Mouse (Mus musculus): Measurements from ENCODE around the gene Hist1h4k. TPM values are rescaled to one million over a fixed set of nuclear protein-coding genes. Genes with fewer than 3 reads are reported as not detected.
"Not testable (repeated sequence)": the region's sequence is repeated elsewhere in the genome, so short reads cannot be mapped to it uniquely, and the experiment has no call there.

Hist1h4k gene
- total RNA-seq, 2 experiments from 2014 or later = 15.2 to 22.0 TPM

- no peak for DNase-seq (ENCODE audit: low spot score)
Measured at GRCm38 (mm10) chr13:21755707-21756106, 5.4 kb upstream of the Hist1h4k start.

- DNase-seq (ENCODE audit: low spot score) = not testable (repeated sequence)
Measured at GRCm38 (mm10) chr13:21754294-21755001, 4.1 kb upstream of the Hist1h4k start.

GRCm38 (mm10) chr13:21753524-21754285 is 3.4 kb upstream of the Hist1h4k start, which contains the start of the genes Hist1h2ak and Hist1h2bn:
TSS of gene Hist1h2ak (minus strand) at chr13:21753827.
TSS of gene Hist1h2bn (plus strand) at chr13:21754123.
- peak; percentile 27 for DNase-seq (ENCODE audit: low spot score)

GRCm38 (mm10) chr13:21753051-21753523 is 2.8 kb upstream of the Hist1h4k start:
- no peak for DNase-seq (ENCODE audit: low spot score)

GRCm38 (mm10) chr13:21752356-21752755 is 2.1 kb upstream of the Hist1h4k start:
- DNase-seq (ENCODE audit: low spot score) = no peak

- DNase-seq (ENCODE audit: low spot score) = no peak
Measured at GRCm38 (mm10) chr13:21751827-21752226, 1.5 kb upstream of the Hist1h4k start.

- no peak for DNase-seq (ENCODE audit: low spot score)
Measured at GRCm38 (mm10) chr13:21751417-21751816, 1.1 kb upstream of the Hist1h4k start.

- no peak for DNase-seq (ENCODE audit: low spot score)
Measured at GRCm38 (mm10) chr13:21749387-21750158, 732 bp downstream of the Hist1h4k start.

- DNase-seq (ENCODE audit: low spot score) = no peak
Measured at GRCm38 (mm10) chr13:21745006-21745405, 5.3 kb downstream of the Hist1h4k start.

- DNase-seq (ENCODE audit: low spot score) = not testable (repeated sequence)
Measured at GRCm38 (mm10) chr13:21734906-21735767, 15.2 kb downstream of the Hist1h4k start, which contains the start of gene Hist1h4j. TSS of gene Hist1h4j (plus strand) at chr13:21735064.

GRCm38 (mm10) chr13:21734010-21734905 is 16.0 kb downstream of the Hist1h4k start:
- peak; percentile 74 for DNase-seq (ENCODE audit: low spot score)

GRCm38 (mm10) chr13:21733466-21733865 is 16.8 kb downstream of the Hist1h4k start:
- DNase-seq (ENCODE audit: low spot score) = no peak

GRCm38 (mm10) chr13:21729544-21729943 is 20.8 kb downstream of the Hist1h4k start:
- DNase-seq (ENCODE audit: low spot score) = no peak

GRCm38 (mm10) chr13:21727948-21728572 is 22.2 kb downstream of the Hist1h4k start:
- DNase-seq (ENCODE audit: low spot score) = no peak

GRCm38 (mm10) chr13:21722993-21723836 is 27.1 kb downstream of the Hist1h4k start:
- DNase-seq (ENCODE audit: low spot score) = no peak

- DNase-seq (ENCODE audit: low spot score) = no peak
Measured at GRCm38 (mm10) chr13:21722373-21722925, 27.9 kb downstream of the Hist1h4k start.

GRCm38 (mm10) chr13:21721757-21722372 is 28.4 kb downstream of the Hist1h4k start, which contains the start of gene Hist1h2bm:
TSS of gene Hist1h2bm (plus strand) at chr13:21722044.
- peak; percentile 35 for DNase-seq (ENCODE audit: low spot score)
